Mouse (Mus musculus): ENCODE data around the gene Kdm2a. TPM values are rescaled to one million over a fixed set of nuclear protein-coding genes. Genes with fewer than 3 reads are reported as not detected.

Gene Kdm2a
- polyA plus RNA-seq, 1 experiment = 9.4 TPM

- Histone ChIP-seq H3K27me3 (replicated peaks) (no peaks in the 10 kb centered on the region), H3K4me3 (replicated peaks) (peak overlapping the region; percentile 26), H3K9me3 (no peaks in the 10 kb centered on the region), H3K4me1 (peaks cover 94% of the 10 kb centered on the region), H3K36me3 (replicated peaks; ENCODE audit: low read length) (peaks cover 63% of the 10 kb centered on the region)
- TF ChIP-seq FLI1 (IDR thresholded peaks at IDR 0.05; ENCODE audit: low read length) (no peak), GATA1 (IDR thresholded peaks at IDR 0.05; ENCODE audit: borderline replicate concordance, low read length) (no peak)
These were observed 101.5 kb downstream of the Kdm2a start for GRCm38 (mm10) chr19:4296611-4297010.

GRCm38 (mm10) chr19:4295391-4295790, 102.7 kb downstream of the Kdm2a start:
- Histone ChIP-seq H3K4me1 (peaks cover 94% of the 10 kb centered on the region), H3K27me3 (replicated peaks) (no peaks in the 10 kb centered on the region), H3K9me3 (no peaks in the 10 kb centered on the region), H3K36me3 (replicated peaks; ENCODE audit: low read length) (peaks cover 73% of the 10 kb centered on the region), H3K4me3 (replicated peaks) (no peak overlapping the region)
- TF ChIP-seq GATA1 (IDR thresholded peaks at IDR 0.05; ENCODE audit: borderline replicate concordance, low read length) (no peak), FLI1 (IDR thresholded peaks at IDR 0.05; ENCODE audit: low read length) (no peak)

GRCm38 (mm10) chr19:4294381-4295097, 103.5 kb downstream of the Kdm2a start:
- no peak for TF ChIP-seq GATA1 (IDR thresholded peaks at IDR 0.05; ENCODE audit: borderline replicate concordance, low read length)
- no peak for TF ChIP-seq FLI1 (IDR thresholded peaks at IDR 0.05; ENCODE audit: low read length)
- Histone ChIP-seq H3K4me3 (replicated peaks) (peak overlapping the region; percentile 87), H3K9me3 (no peaks in the 10 kb centered on the region), H3K4me1 (peaks cover 94% of the 10 kb centered on the region), H3K27me3 (replicated peaks) (no peaks in the 10 kb centered on the region), H3K36me3 (replicated peaks; ENCODE audit: low read length) (peaks cover 81% of the 10 kb centered on the region)

GRCm38 (mm10) chr19:4291161-4291560, 106.9 kb downstream of the Kdm2a start:
- H3K4me3 ChIP-seq (replicated peaks) = no peak overlapping the region
- TF ChIP-seq FLI1 (IDR thresholded peaks at IDR 0.05; ENCODE audit: low read length) (no peak), GATA1 (IDR thresholded peaks at IDR 0.05; ENCODE audit: borderline replicate concordance, low read length) (no peak)
- H3K9me3 ChIP-seq = no peaks in the 10 kb centered on the region
- peaks cover 83% of the 10 kb centered on the region for H3K4me1 ChIP-seq
- H3K36me3 ChIP-seq (replicated peaks; ENCODE audit: low read length) = peaks cover 87% of the 10 kb centered on the region
- no peaks in the 10 kb centered on the region for H3K27me3 ChIP-seq (replicated peaks)

- no peaks in the 10 kb centered on the region for H3K9me3 ChIP-seq
- H3K36me3 ChIP-seq (replicated peaks; ENCODE audit: low read length) = peaks cover 87% of the 10 kb centered on the region
- TF ChIP-seq FLI1 (IDR thresholded peaks at IDR 0.05; ENCODE audit: low read length) (no peak), GATA1 (IDR thresholded peaks at IDR 0.05; ENCODE audit: borderline replicate concordance, low read length) (no peak)
- H3K27me3 ChIP-seq (replicated peaks) = no peaks in the 10 kb centered on the region
- H3K4me3 ChIP-seq (replicated peaks) = no peak overlapping the region
- peaks cover 83% of the 10 kb centered on the region for H3K4me1 ChIP-seq
These were observed 107.3 kb downstream of the Kdm2a start for GRCm38 (mm10) chr19:4290749-4291148.

GRCm38 (mm10) chr19:4283653-4284052, 114.4 kb downstream of the Kdm2a start:
- peaks cover 63% of the 10 kb centered on the region for H3K36me3 ChIP-seq (replicated peaks; ENCODE audit: low read length)

GRCm38 (mm10) chr19:4282898-4283553, 115.1 kb downstream of the Kdm2a start, which contains the start of gene Ankrd13d:
Gene Ankrd13d, minus strand, starts transcription at chr19:4283137.
- Histone ChIP-seq H3K4me1 (peaks cover 62% of the 10 kb centered on the region), H3K36me3 (replicated peaks; ENCODE audit: low read length) (peaks cover 57% of the 10 kb centered on the region)
- TF ChIP-seq FLI1 (IDR thresholded peaks at IDR 0.05; ENCODE audit: low read length) (no peak), GATA1 (IDR thresholded peaks at IDR 0.05; ENCODE audit: borderline replicate concordance, low read length) (no peak)

More at GRCm38 (mm10) chr19:4283653-4284052, 114.4 kb downstream of the Kdm2a start:
- H3K4me1 ChIP-seq = peaks cover 62% of the 10 kb centered on the region
- H3K9me3 ChIP-seq = peaks cover 4% of the 10 kb centered on the region
- peak overlapping the region; percentile 98 for H3K4me3 ChIP-seq (replicated peaks)
- no peak for TF ChIP-seq GATA1 (IDR thresholded peaks at IDR 0.05; ENCODE audit: borderline replicate concordance, low read length)
- peaks cover 8% of the 10 kb centered on the region for H3K27me3 ChIP-seq (replicated peaks)

GRCm38 (mm10) chr19:4280425-4280824, 117.7 kb downstream of the Kdm2a start:
- H3K4me3 ChIP-seq (replicated peaks) = no peak overlapping the region
- TF ChIP-seq GATA1 (IDR thresholded peaks at IDR 0.05; ENCODE audit: borderline replicate concordance, low read length) (no peak), FLI1 (IDR thresholded peaks at IDR 0.05; ENCODE audit: low read length) (no peak)
- peaks cover 42% of the 10 kb centered on the region for H3K4me1 ChIP-seq
- peaks cover 31% of the 10 kb centered on the region for H3K36me3 ChIP-seq (replicated peaks; ENCODE audit: low read length)
- H3K27me3 ChIP-seq (replicated peaks) = peaks cover 10% of the 10 kb centered on the region
- H3K9me3 ChIP-seq = peaks cover 7% of the 10 kb centered on the region

More at GRCm38 (mm10) chr19:4282898-4283553, 115.1 kb downstream of the Kdm2a start, which contains the start of gene Ankrd13d:
- Histone ChIP-seq H3K4me3 (replicated peaks) (peak within 1 kb of the TSS; percentile 98), H3K9me3 (peaks cover 4% of the 10 kb centered on the region), H3K27me3 (replicated peaks) (peaks cover 8% of the 10 kb centered on the region)

GRCm38 (mm10) chr19:4279487-4279886, 118.6 kb downstream of the Kdm2a start:
- no peak for TF ChIP-seq GATA1 (IDR thresholded peaks at IDR 0.05; ENCODE audit: borderline replicate concordance, low read length)
- Histone ChIP-seq H3K4me3 (replicated peaks) (no peak overlapping the region), H3K27me3 (replicated peaks) (peaks cover 10% of the 10 kb centered on the region), H3K9me3 (peaks cover 7% of the 10 kb centered on the region), H3K36me3 (replicated peaks; ENCODE audit: low read length) (peaks cover 21% of the 10 kb centered on the region), H3K4me1 (peaks cover 32% of the 10 kb centered on the region)

- Histone ChIP-seq H3K27me3 (replicated peaks) (peaks cover 21% of the 10 kb centered on the region), H3K4me1 (peaks cover 33% of the 10 kb centered on the region), H3K36me3 (replicated peaks; ENCODE audit: low read length) (peaks cover 37% of the 10 kb centered on the region), H3K4me3 (replicated peaks) (no peak overlapping the region), H3K9me3 (peaks cover 1% of the 10 kb centered on the region; the same call in 1 of the 2 replicates)
- TF ChIP-seq GATA1 (IDR thresholded peaks at IDR 0.05; ENCODE audit: borderline replicate concordance, low read length) (no peak), FLI1 (IDR thresholded peaks at IDR 0.05; ENCODE audit: low read length) (no peak)
These were observed 127.1 kb downstream of the Kdm2a start for GRCm38 (mm10) chr19:4270972-4271371.

Data from megakaryocyte, embryonic 14.5 days (primary cell).